Mouse (Mus musculus) midbrain, embryonic 12.5 days (tissue): ENCODE measurements around the gene Sh3gl3. TPM values are rescaled to one million over a fixed set of nuclear protein-coding genes. Genes with fewer than 3 reads are reported as not detected.

Experiments
- ATAC-seq: fragments of 200-750 bp; cut with Nextera tagmentation; 2 replicates; pipeline ENCODE4 v1.8.0; 2017; ENCODE audit warnings: low read depth, moderate TSS enrichment, moderate library complexity; ENCODE audit not compliant: low FRiP score
- H3K27ac ChIP-seq: fragments of 300-500 bp; sonication (generic); replicated peaks from 2 replicates; pipeline ENCODE4 v1.5.1; 2016; ENCODE audit warnings: mild to moderate bottlenecking
- H3K27me3 ChIP-seq: fragments of 300-500 bp; sonication (generic); 2 replicates; pipeline ENCODE4 v1.6.1; 2016; ENCODE audit warnings: mild to moderate bottlenecking
- H3K36me3 ChIP-seq: fragments of 300-500 bp; sonication (generic); 2 replicates; pipeline ENCODE4 v1.6.1; 2016
- H3K4me1 ChIP-seq: fragments of 300-500 bp; sonication (generic); 2 replicates; pipeline ENCODE4 v1.6.1; 2016
- H3K4me2 ChIP-seq: fragments of 300-500 bp; sonication (generic); replicated peaks from 2 replicates; pipeline ENCODE4 v1.6.1; 2016; ENCODE audit warnings: mild to moderate bottlenecking, moderate library complexity
- H3K4me3 ChIP-seq: fragments of 300-500 bp; sonication (generic); 2 replicates; pipeline ENCODE4 v1.5.1; 2016; ENCODE audit warnings: mild to moderate bottlenecking
- H3K9ac ChIP-seq: fragments of 300-500 bp; sonication (generic); replicated peaks from 2 replicates; pipeline ENCODE4 v1.6.1; 2016; ENCODE audit warnings: mild to moderate bottlenecking, moderate library complexity
- H3K9me3 ChIP-seq: fragments of 300-500 bp; sonication (generic); 2 replicates; pipeline ENCODE4 v1.6.1; 2016; ENCODE audit warnings: mild to moderate bottlenecking
- WGBS: fragments of 180-500 bp; shearing (Covaris S2); methylation state at CpG from one replicate; pipeline ENCODE4 v1.1.7; 2016; 5-methylcytosine and 5-hydroxymethylcytosine counted together
- polyA plus RNA-seq: library from polyadenylated mRNA; unstranded; fragments of >200 nt; fragmentation: Nextera tagmentation; extraction: Ambion mirVana; gene quantifications from 2 replicates; pipeline ENCODE4 v1.2.1, GENCODE M21; 2016

The Sh3gl3 gene
- polyA plus RNA-seq: 24.4 and 26.5 TPM in 2 replicates

DNA sequence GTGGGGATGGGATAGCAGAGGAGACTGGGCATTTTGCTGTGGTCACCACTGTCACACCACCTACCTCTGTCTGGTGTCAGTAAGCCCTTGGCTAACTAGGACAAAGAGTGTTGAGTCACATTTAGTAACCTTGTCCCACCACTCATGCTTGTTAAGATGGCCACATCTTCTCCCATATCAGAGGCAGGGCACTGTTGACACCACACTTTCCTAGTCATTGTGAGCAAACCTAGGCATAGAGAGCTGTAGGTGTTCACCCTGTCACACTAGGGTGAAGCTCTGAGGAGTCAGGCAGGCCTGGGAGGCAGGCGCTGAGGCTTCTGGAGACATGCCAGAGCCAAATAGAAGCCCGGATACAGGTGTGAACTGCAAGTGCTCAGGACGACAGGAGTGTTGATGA, at the start of gene Sh3gl3:
Gene Sh3gl3, plus strand, starts transcription at position 301 of the 400 bp plus-strand sequence.
- 95% methylated on average over 3 of the region's 3 CpGs for WGBS
- H3K36me3 ChIP-seq: no peaks in the 10 kb centered on the region
- H3K4me1 ChIP-seq: peaks cover 6% of the 10 kb centered on the region
- peak within 1 kb of the TSS; percentile 71 for H3K9ac ChIP-seq
- no peaks in the 10 kb centered on the region; the same call in 1 of the 2 replicates for H3K9me3 ChIP-seq
- peak within 1 kb of the TSS; percentile 68 for H3K4me3 ChIP-seq
- peak within 1 kb of the TSS; percentile 91 for H3K4me2 ChIP-seq
- no peak for ATAC-seq
- H3K27ac ChIP-seq: peak within 1 kb of the TSS; percentile 68
- H3K27me3 ChIP-seq: peaks cover 17% of the 10 kb centered on the region

DNA sequence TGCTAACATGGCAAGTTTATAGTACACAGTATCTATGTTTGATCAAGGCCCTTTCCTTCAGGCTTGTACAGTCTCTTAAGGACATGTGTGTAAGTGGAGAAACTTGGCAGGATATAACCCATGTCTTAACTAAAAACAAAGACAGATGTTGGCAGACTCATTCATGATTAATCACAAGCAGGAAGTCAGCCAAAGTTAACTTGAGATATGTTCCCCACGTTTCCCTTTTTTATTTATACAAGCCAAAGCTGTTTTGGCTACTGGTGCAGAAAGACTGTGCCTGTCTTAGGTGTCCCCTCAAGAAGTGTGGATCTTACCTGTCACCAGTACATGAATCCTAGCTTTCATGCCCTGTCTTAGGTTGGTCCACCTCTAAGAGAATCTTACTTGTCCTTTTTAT, 35.4 kb upstream of the Sh3gl3 start:
- no peak overlapping the region for H3K9ac ChIP-seq
- no peaks in the 10 kb centered on the region for H3K9me3 ChIP-seq
- H3K4me1 ChIP-seq: no peaks in the 10 kb centered on the region
- no peaks in the 10 kb centered on the region for H3K36me3 ChIP-seq
- no peak for ATAC-seq
- H3K27me3 ChIP-seq: no peaks in the 10 kb centered on the region
- 64% methylated on average over 1 of the region's 1 CpGs for WGBS
- H3K4me2 ChIP-seq: no peak overlapping the region
- no peak overlapping the region for H3K4me3 ChIP-seq
- no peak overlapping the region for H3K27ac ChIP-seq

DNA sequence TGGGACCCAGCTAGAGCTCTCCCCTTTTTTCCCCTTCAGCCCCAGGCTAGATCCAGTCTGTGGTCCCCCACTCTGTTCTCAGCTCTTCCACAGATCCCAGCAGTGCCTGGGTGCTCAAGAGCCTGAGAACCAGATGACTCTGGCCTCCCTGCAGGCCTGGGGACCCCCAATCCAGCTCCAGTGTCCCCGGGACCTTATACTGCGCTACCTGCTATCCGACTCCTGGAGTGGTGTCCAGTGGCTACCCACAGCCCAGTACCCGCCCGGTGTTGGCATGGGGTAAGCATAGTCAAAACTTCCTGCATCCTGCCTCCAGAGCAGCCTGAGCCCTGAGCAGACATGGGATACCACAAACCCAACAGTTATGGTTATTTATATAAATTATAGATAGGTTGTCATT, 26.5 kb upstream of the Sh3gl3 start:
- H3K4me2 ChIP-seq: no peak overlapping the region
- no peak overlapping the region for H3K27ac ChIP-seq
- no peak overlapping the region for H3K9ac ChIP-seq
- no peaks in the 10 kb centered on the region for H3K27me3 ChIP-seq
- no peaks in the 10 kb centered on the region for H3K4me1 ChIP-seq
- WGBS: 94% methylated on average over 5 of the region's 5 CpGs
- no peaks in the 10 kb centered on the region for H3K9me3 ChIP-seq
- H3K36me3 ChIP-seq: no peaks in the 10 kb centered on the region
- ATAC-seq: no peak
- H3K4me3 ChIP-seq: no peak overlapping the region

DNA sequence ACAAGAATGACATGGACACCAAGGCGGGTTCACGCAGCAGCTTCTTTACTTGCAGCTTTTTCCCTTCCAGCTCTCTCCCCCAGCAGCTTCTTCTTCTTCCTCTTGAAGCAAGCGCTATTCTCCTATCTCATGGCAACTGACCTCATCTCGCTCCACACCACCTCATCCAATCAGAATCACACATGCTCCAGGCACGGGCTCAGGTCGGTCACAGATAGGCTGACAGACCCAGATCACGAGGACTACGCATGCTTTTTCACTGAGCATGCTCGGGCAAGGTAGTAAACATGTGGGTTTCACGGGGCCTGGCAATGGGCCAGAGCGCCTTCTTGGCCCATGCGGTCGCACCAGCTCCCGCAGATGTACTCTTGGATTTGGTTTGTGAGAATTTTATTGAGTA, 9.0 kb upstream of the Sh3gl3 start:
- WGBS: 94% methylated on average over 14 of the region's 14 CpGs
- Histone ChIP-seq H3K4me1 (no peaks in the 10 kb centered on the region), H3K9ac (no peak overlapping the region), H3K9me3 (no peaks in the 10 kb centered on the region), H3K36me3 (no peaks in the 10 kb centered on the region), H3K27me3 (no peaks in the 10 kb centered on the region), H3K4me3 (no peak overlapping the region), H3K4me2 (no peak overlapping the region), H3K27ac (no peak overlapping the region)
- no peak for ATAC-seq

DNA sequence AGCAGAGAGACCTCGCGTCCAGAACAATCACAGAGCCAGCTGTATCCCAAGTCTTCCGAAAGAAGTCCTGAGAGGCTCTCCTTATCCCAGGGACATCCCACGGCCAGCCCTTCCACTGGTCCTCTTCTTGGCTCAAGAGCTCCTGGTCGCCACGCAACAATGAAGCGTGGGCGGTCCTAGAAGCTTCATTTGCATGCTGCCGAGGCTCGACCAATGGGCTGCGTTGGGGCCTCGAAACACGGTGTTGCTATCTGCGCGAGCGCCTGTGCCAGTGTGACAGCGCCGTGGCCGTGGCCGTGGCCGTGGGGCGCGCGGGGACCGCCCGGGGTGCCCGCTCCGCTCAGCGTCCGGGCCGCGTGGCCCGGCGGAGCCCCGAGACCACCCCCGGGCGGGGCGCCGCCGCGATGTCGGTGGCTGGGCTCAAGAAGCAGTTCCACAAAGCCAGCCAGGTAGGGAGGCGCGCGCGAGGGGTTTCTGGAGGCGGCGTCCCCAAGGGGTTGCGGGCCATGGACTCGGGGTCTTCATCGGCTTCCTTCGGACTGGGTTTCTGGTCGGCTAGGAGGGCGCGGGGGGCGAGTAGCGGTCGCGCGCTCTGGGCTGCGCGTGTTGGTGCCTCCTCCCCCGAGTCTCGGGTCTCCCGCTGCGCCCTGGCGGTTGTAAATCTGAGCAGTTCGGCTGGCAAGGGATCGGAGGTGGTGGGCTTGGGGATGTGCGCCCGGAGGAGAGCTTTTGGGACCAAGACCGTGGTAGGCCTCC, 1.1 kb downstream of the Sh3gl3 start:
- Histone ChIP-seq H3K36me3 (no peaks in the 10 kb centered on the region), H3K27me3 (peaks cover 17% of the 10 kb centered on the region), H3K27ac (peak overlapping the region; percentile 68), H3K4me2 (peak overlapping the region; percentile 91), H3K9ac (peak overlapping the region; percentile 71), H3K4me3 (peak overlapping the region; percentile 68), H3K9me3 (no peaks in the 10 kb centered on the region; the same call in 1 of the 2 replicates), H3K4me1 (peaks cover 6% of the 10 kb centered on the region)
- WGBS: under 1% methylated on average over 69 of the region's 72 CpGs
- ATAC-seq: peak; percentile 97

DNA sequence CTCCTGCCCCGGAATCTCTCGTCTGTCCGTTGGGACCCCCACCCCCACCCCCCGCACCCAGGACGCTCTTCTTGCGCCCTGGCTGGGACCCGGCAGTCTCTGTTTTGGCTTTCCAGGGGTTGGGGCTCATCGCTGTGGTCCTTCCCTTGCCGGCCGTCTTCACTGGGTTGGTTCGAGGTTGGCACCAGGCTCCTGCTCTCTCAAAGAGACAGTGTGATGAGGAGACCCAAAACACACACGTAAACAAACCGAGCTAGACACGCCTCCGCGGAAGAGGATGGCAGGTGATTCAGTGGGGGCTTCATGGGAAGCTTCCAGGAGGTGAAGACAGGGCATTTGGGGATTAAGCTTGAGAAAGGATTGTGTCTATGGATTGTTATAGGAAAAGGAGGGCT, 1.7 kb downstream of the Sh3gl3 start:
- ATAC-seq: no peak
- H3K9me3 ChIP-seq: no peaks in the 10 kb centered on the region; the same call in 1 of the 2 replicates
- H3K4me2 ChIP-seq: peak overlapping the region; percentile 91
- no peak overlapping the region for H3K27ac ChIP-seq
- H3K4me1 ChIP-seq: peaks cover 6% of the 10 kb centered on the region
- no peaks in the 10 kb centered on the region for H3K36me3 ChIP-seq
- peak overlapping the region; percentile 71 for H3K9ac ChIP-seq
- peak overlapping the region; percentile 68 for H3K4me3 ChIP-seq
- WGBS: under 1% methylated on average over 16 of the region's 16 CpGs
- peaks cover 17% of the 10 kb centered on the region for H3K27me3 ChIP-seq

GRCm38 (mm10) chr7:82176192-82176591, 2.6 kb downstream of the Sh3gl3 start:
- H3K4me3 ChIP-seq: no peak overlapping the region
- no peak overlapping the region for H3K27ac ChIP-seq
- H3K4me2 ChIP-seq: no peak overlapping the region
- no peaks in the 10 kb centered on the region for H3K36me3 ChIP-seq
- ATAC-seq: no peak
- H3K9me3 ChIP-seq: no peaks in the 10 kb centered on the region; the same call in 1 of the 2 replicates
- 61% methylated on average over 3 of the region's 3 CpGs for WGBS
- H3K27me3 ChIP-seq: peaks cover 17% of the 10 kb centered on the region
- peaks cover 6% of the 10 kb centered on the region for H3K4me1 ChIP-seq
- no peak overlapping the region for H3K9ac ChIP-seq

DNA sequence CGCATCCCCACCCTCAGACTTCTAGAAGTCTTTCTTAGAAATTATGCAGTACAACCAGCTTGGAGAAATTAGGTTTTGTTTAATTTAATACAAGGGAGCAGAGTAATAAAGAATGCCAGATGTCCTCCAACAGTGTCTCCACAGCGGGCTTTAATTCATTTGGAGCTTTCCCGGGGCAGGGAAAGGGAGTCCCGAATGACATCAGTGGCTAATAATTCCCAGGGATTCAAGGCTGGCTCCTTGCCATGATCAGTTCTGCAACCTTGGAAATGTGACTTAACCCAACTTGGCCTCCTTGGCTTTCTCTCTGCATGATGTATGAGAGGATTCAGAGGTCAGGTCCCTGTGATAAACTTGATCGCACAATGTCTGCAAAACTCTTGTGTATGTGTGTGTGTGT, 3.7 kb downstream of the Sh3gl3 start:
- Histone ChIP-seq H3K4me1 (peaks cover 6% of the 10 kb centered on the region), H3K27ac (no peak overlapping the region), H3K27me3 (peaks cover 17% of the 10 kb centered on the region), H3K4me2 (no peak overlapping the region), H3K9ac (no peak overlapping the region), H3K4me3 (no peak overlapping the region), H3K36me3 (no peaks in the 10 kb centered on the region), H3K9me3 (no peaks in the 10 kb centered on the region; the same call in none of the 2 replicates)
- ATAC-seq: no peak
- 84% methylated on average over 5 of the region's 5 CpGs for WGBS

DNA sequence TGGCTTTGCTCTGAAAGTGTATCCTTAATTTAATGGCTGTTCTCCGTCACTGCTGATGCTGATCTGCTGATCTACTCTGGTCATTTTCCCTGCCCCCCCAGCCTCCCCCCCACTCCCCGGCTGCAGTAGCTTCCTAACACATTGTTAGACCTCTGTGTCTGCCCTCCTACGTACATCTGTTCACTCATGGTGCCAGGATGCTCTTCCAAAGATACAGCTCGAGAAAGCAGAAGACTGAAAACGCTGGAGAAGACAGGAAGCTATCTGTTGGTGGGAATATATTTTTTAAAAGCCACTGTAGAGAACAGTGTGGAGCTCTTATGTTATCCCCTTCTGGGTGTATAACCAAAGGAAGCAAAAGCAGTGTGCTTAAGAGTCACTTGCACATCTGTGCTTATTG, 7.3 kb downstream of the Sh3gl3 start:
- ATAC-seq: no peak
- H3K9ac ChIP-seq: no peak overlapping the region
- no peaks in the 10 kb centered on the region; the same call in 1 of the 2 replicates for H3K9me3 ChIP-seq
- H3K36me3 ChIP-seq: no peaks in the 10 kb centered on the region
- H3K4me3 ChIP-seq: no peak overlapping the region
- 93% methylated on average over 5 of the region's 5 CpGs for WGBS
- H3K4me2 ChIP-seq: no peak overlapping the region
- no peak overlapping the region for H3K27ac ChIP-seq
- H3K4me1 ChIP-seq: no peaks in the 10 kb centered on the region
- H3K27me3 ChIP-seq: peaks cover 3% of the 10 kb centered on the region; the same call in 1 of the 2 replicates

GRCm38 (mm10) chr7:82182781-82183180, 9.1 kb downstream of the Sh3gl3 start:
- no peaks in the 10 kb centered on the region for H3K36me3 ChIP-seq
- no peaks in the 10 kb centered on the region for H3K4me1 ChIP-seq
- 22% methylated on average over 2 of the region's 2 CpGs for WGBS
- H3K27ac ChIP-seq: no peak overlapping the region
- no peaks in the 10 kb centered on the region for H3K27me3 ChIP-seq
- no peaks in the 10 kb centered on the region; the same call in 1 of the 2 replicates for H3K9me3 ChIP-seq
- H3K4me2 ChIP-seq: no peak overlapping the region
- H3K9ac ChIP-seq: no peak overlapping the region
- H3K4me3 ChIP-seq: no peak overlapping the region
- ATAC-seq: no peak

- H3K27ac ChIP-seq: no peak overlapping the region
- WGBS: 88% methylated on average over 11 of the region's 11 CpGs
- H3K9ac ChIP-seq: no peak overlapping the region
- no peaks in the 10 kb centered on the region for H3K4me1 ChIP-seq
- H3K4me2 ChIP-seq: no peak overlapping the region
- no peaks in the 10 kb centered on the region for H3K27me3 ChIP-seq
- H3K4me3 ChIP-seq: no peak overlapping the region
- no peaks in the 10 kb centered on the region for H3K9me3 ChIP-seq
- ATAC-seq: no peak
- no peaks in the 10 kb centered on the region for H3K36me3 ChIP-seq
Measured at GRCm38 (mm10) chr7:82191604-82192003, 18.0 kb downstream of the Sh3gl3 start.

DNA sequence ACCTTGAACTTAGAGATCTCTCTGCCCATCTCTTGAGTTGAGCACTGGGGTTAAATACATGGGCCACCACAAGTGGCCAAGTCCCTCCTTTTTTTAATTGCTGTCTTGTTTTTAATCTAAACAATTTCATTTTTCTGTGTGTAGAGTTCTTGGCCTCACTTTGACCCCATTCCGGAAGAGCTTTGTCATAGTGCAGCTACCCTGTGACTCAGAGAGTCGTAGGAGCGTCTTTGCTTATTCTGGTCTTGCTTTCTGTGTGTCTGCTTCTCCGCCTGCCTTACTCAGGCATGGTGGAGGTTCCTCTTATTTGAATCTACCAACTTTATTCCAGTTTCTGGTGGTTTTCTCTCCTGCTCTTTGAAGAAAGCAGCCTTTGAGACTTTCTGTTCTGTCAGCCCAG, 18.9 kb downstream of the Sh3gl3 start:
- Histone ChIP-seq H3K9ac (no peak overlapping the region), H3K27me3 (no peaks in the 10 kb centered on the region), H3K36me3 (no peaks in the 10 kb centered on the region), H3K4me3 (no peak overlapping the region), H3K4me2 (no peak overlapping the region), H3K4me1 (no peaks in the 10 kb centered on the region), H3K27ac (no peak overlapping the region), H3K9me3 (no peaks in the 10 kb centered on the region)
- no peak for ATAC-seq
- WGBS: 87% methylated on average over 4 of the region's 4 CpGs
